Comparison of ENCODE assay signal across 7 mouse cellular contexts in genomic region chr14:44987674-44988355, GRCm38 (mm10). TPM values are rescaled to one million over a fixed set of nuclear protein-coding genes. Genes with fewer than 3 reads are reported as not detected.
A peak's percentile ranks its signal among the peaks of the same experiment; 100 is the strongest.
DNase-seq lines count a peak whose midpoint lies in the region; ATAC-seq and TF ChIP-seq lines count a peak whose summit lies in the region.
"Not testable (repeated sequence)": the region's sequence is repeated elsewhere in the genome, so short reads cannot be mapped to it uniquely, and the experiment has no call there.

TSS of gene Ptger2 (plus strand) at chr14:44988195.

- not testable (repeated sequence) for H3K4me1 ChIP-seq in forebrain, embryonic 11.5 days (replicated peaks; ENCODE audit: control insufficient read depth, insufficient read depth, low read length); heart, embryonic 14.5 days (ENCODE audit: control insufficient read depth in 2 of 2, insufficient read depth in 2 of 2, low read length in 2 of 2); neural tube, embryonic 11.5 days (ENCODE audit: control insufficient read depth, insufficient read depth, low read length)
- H3K4me1 ChIP-seq in intestine, embryonic 15.5 days (replicated peaks), result peaks cover 12% of the 10 kb centered on the region
- peaks cover 15% of the 10 kb centered on the region for H3K4me1 ChIP-seq in limb, embryonic 15.5 days

- not testable (repeated sequence) for ATAC-seq in forebrain, embryonic 11.5 days (replicated peaks; ENCODE audit: low FRiP score); heart, embryonic 14.5 days (ENCODE audit: insufficient number of reproducible peaks, insufficient read depth, low FRiP score, low read depth); intestine, embryonic 15.5 days; limb, embryonic 15.5 days (ENCODE audit: insufficient number of reproducible peaks, low FRiP score, low TSS enrichment, low read depth); neural tube, embryonic 11.5 days (ENCODE audit: insufficient read depth, low FRiP score, low TSS enrichment)

- not testable (repeated sequence) for H3K9me3 ChIP-seq in forebrain, embryonic 11.5 days (ENCODE audit: control insufficient read depth, low read length); heart, embryonic 14.5 days (ENCODE audit: control insufficient read depth, low read length); intestine, embryonic 15.5 days; limb, embryonic 15.5 days; neural tube, embryonic 11.5 days (ENCODE audit: control insufficient read depth, low read length)

- 43% methylated on average over 5 of the region's 6 CpGs for WGBS in forebrain, embryonic 11.5 days
- WGBS in heart, embryonic 14.5 days, result 75% methylated on average over 6 of the region's 6 CpGs
- 59% methylated on average over 6 of the region's 6 CpGs for WGBS in intestine, embryonic 15.5 days
- 58% methylated on average over 6 of the region's 6 CpGs for WGBS in limb, embryonic 15.5 days
- 43% methylated on average over 5 of the region's 6 CpGs for WGBS in neural tube, embryonic 11.5 days

- TF ChIP-seq CTCF in brain, embryonic 14.5 days (IDR thresholded peaks at IDR 0.05; ENCODE audit: borderline replicate concordance, extremely low read depth, insufficient read depth, insufficient read length), result not testable (repeated sequence)

- peak within 1 kb of the TSS; percentile 88 for H3K4me2 ChIP-seq in forebrain, embryonic 11.5 days (ENCODE audit: low read depth, low read length, severe bottlenecking)
- H3K4me2 ChIP-seq in heart, embryonic 14.5 days (ENCODE audit: low read length), result peak within 1 kb of the TSS; percentile 91
- H3K4me2 ChIP-seq in intestine, embryonic 15.5 days (replicated peaks), result peak within 1 kb of the TSS; percentile 93
- peak within 1 kb of the TSS; percentile 86 for H3K4me2 ChIP-seq in limb, embryonic 15.5 days
- peak within 1 kb of the TSS; percentile 85 for H3K4me2 ChIP-seq in neural tube, embryonic 11.5 days (ENCODE audit: low read depth)

- not testable (repeated sequence) for H3K27ac ChIP-seq in forebrain, embryonic 11.5 days (ENCODE audit: low read depth, low read length); heart, embryonic 14.5 days (replicated peaks in 1 of 2; ENCODE audit: control insufficient read depth in 1 of 2, insufficient read depth in 1 of 2, low read depth in 2 of 2, low read length in 2 of 2); intestine, embryonic 15.5 days; limb, embryonic 15.5 days; neural tube, embryonic 11.5 days (ENCODE audit: low read depth, low read length)

- H3K9ac ChIP-seq in forebrain, embryonic 11.5 days (ENCODE audit: low read length), result peak within 1 kb of the TSS; percentile 32; the same call in 1 of the 2 replicates
- peak within 1 kb of the TSS; percentile 41 for H3K9ac ChIP-seq in heart, embryonic 14.5 days (ENCODE audit: low read length)
- peak within 1 kb of the TSS; percentile 36 for H3K9ac ChIP-seq in intestine, embryonic 15.5 days
- peak within 1 kb of the TSS; percentile 26; the same call in 1 of the 2 replicates for H3K9ac ChIP-seq in limb, embryonic 15.5 days
- peak within 1 kb of the TSS; percentile 44 for H3K9ac ChIP-seq in neural tube, embryonic 11.5 days (ENCODE audit: low read length)

- H3K27me3 ChIP-seq in forebrain, embryonic 11.5 days (ENCODE audit: control insufficient read depth, insufficient read depth, low read length), result peaks cover 16% of the 10 kb centered on the region
- peaks cover 24% of the 10 kb centered on the region for H3K27me3 ChIP-seq in heart, embryonic 14.5 days (ENCODE audit: control insufficient read depth, insufficient read depth, low read length)
- peaks cover 11% of the 10 kb centered on the region; the same call in 1 of the 2 replicates for H3K27me3 ChIP-seq in intestine, embryonic 15.5 days (replicated peaks)
- peaks cover 26% of the 10 kb centered on the region for H3K27me3 ChIP-seq in limb, embryonic 15.5 days
- H3K27me3 ChIP-seq in neural tube, embryonic 11.5 days (ENCODE audit: control insufficient read depth, insufficient read depth, low read length), result peaks cover 12% of the 10 kb centered on the region

- peak; percentile 57 for DNase-seq in brain, embryonic 14.5 days (ENCODE audit: low read depth)
- DNase-seq in forebrain, embryonic 11.5 days (ENCODE audit: low spot score); neural tube, embryonic 11.5 days (ENCODE audit: low spot score): not testable (repeated sequence)
- peak; percentile 30 for DNase-seq in lung, postnatal 36 days

- H3K4me3 ChIP-seq in forebrain, embryonic 11.5 days (ENCODE audit: low read depth, low read length), result peak within 1 kb of the TSS; percentile 40
- peak within 1 kb of the TSS; percentile 42 to 48 for H3K4me3 ChIP-seq in heart, embryonic 14.5 days (ENCODE audit: control insufficient read depth in 1 of 2, insufficient read depth in 1 of 2, low read depth in 1 of 2, low read length in 2 of 2)
- peak within 1 kb of the TSS; percentile 47 for H3K4me3 ChIP-seq in intestine, embryonic 15.5 days (replicated peaks)
- H3K4me3 ChIP-seq in limb, embryonic 15.5 days, result peak within 1 kb of the TSS; percentile 42
- H3K4me3 ChIP-seq in neural tube, embryonic 11.5 days (ENCODE audit: low read depth, low read length), result peak within 1 kb of the TSS; percentile 42

- H3K36me3 ChIP-seq in forebrain, embryonic 11.5 days (ENCODE audit: control insufficient read depth, insufficient read depth, low read length); heart, embryonic 14.5 days (ENCODE audit: control insufficient read depth, insufficient read depth, low read length); intestine, embryonic 15.5 days; limb, embryonic 15.5 days; neural tube, embryonic 11.5 days (ENCODE audit: control insufficient read depth, insufficient read depth, low read length): not testable (repeated sequence)

- not testable (repeated sequence) for TF ChIP-seq POLR2A in brain, embryonic 14.5 days (IDR thresholded peaks at IDR 0.05; ENCODE audit: borderline replicate concordance, extremely low read depth, insufficient read depth, insufficient read length, poor library complexity, severe bottlenecking)

RNA-seq across cellular contexts. Expression of gene Ptger2, which starts in this region (rescaled TPM):
- 0.35 and 0.57 TPM in 2 replicates for polyA plus RNA-seq in brain, embryonic 14.5 days (2012; rRNA removed)
- polyA plus RNA-seq in forebrain, embryonic 11.5 days (2014; fragmentation: Nextera tagmentation; extraction: Ambion mirVana), result 0.13 and 0.15 TPM in 2 replicates
- 0.07 TPM in 1 of 2 replicates, not detected in the other for polyA plus RNA-seq in heart, embryonic 14.5 days (2014; fragmentation: Nextera tagmentation; extraction: Ambion mirVana)
- 1.2 TPM in 2 replicates for polyA plus RNA-seq in intestine, embryonic 15.5 days (2015; fragmentation: Nextera tagmentation; extraction: Ambion mirVana)
- polyA plus RNA-seq in limb, embryonic 15.5 days (2015; fragmentation: Nextera tagmentation; extraction: Ambion mirVana), result 0.68 TPM in 2 replicates
- 0.11 TPM in 1 of 2 replicates, not detected in the other for polyA plus RNA-seq in neural tube, embryonic 11.5 days (2014; fragmentation: Nextera tagmentation; extraction: Ambion mirVana)

Comparison
In these comparisons a context has a peak if more than half of its experiments do, and no peak if none do; other contexts are left out.
1. Peak in DNase-seq in brain, embryonic 14.5 days; RNA of the gene not detected or under 1 TPM.